Mouse (Mus musculus) myocyte (in vitro differentiated cells): ENCODE data around the gene Tmem220. TPM values are rescaled to one million over a fixed set of nuclear protein-coding genes. Genes with fewer than 3 reads are reported as not detected.

Experiments
- H3K27me3 ChIP-seq: one replicate; pipeline ENCODE4 v1.6.1; 2011; ENCODE audit not compliant: control insufficient read depth, insufficient read depth, insufficient read length
- H3K36me3 ChIP-seq: one replicate; pipeline ENCODE4 v1.6.1; 2011; ENCODE audit not compliant: control insufficient read depth, insufficient read depth
- H3K4me2 ChIP-seq: one replicate; pipeline ENCODE4 v1.6.1; 2011; ENCODE audit warnings: low read depth, control low read depth
- H3K4me3 ChIP-seq: one replicate; pipeline ENCODE4 v1.5.1; 2011; ENCODE audit warnings: mild to moderate bottlenecking, control low read depth, moderate library complexity
- H3K79me2 ChIP-seq: one replicate; pipeline ENCODE4 v1.6.1; 2011; ENCODE audit not compliant: control insufficient read depth, insufficient read depth
- H3ac ChIP-seq: one replicate; pipeline ENCODE4 v1.6.1; 2011; ENCODE audit not compliant: control insufficient read depth, insufficient read length
- CEBPB ChIP-seq: IDR thresholded peaks from 2 replicates; pipeline ENCODE4 v1.6.1; 2011; ENCODE audit warnings: mild to moderate bottlenecking, moderate library complexity; ENCODE audit not compliant: poor library complexity, insufficient read depth, severe bottlenecking
- E2F4 ChIP-seq: IDR thresholded peaks from one replicate; pipeline ENCODE4 v1.6.1; 2011; ENCODE audit warnings: mild to moderate bottlenecking, control low read depth, moderate library complexity; ENCODE audit not compliant: insufficient read depth
- MAX ChIP-seq: IDR thresholded peaks from one replicate; pipeline ENCODE4 v1.6.1; 2011; ENCODE audit warnings: low read depth, mild to moderate bottlenecking, control low read depth
- MYOD1 ChIP-seq, 3 experiments: IDR thresholded peaks; one replicate each; pipeline ENCODE4 v1.6.1; 2011; ENCODE audit warnings: control low read depth in 2 of 3, low read depth in 2 of 3, mild to moderate bottlenecking in 2 of 3, moderate library complexity in 1 of 3; ENCODE audit not compliant: insufficient read length in 2 of 3, control insufficient read depth in 1 of 3
- MYOG ChIP-seq, 3 experiments: IDR thresholded peaks; one replicate each; pipeline ENCODE4 v1.6.1; 2011; ENCODE audit warnings: control low read depth in 2 of 3, low read depth in 2 of 3, mild to moderate bottlenecking in 2 of 3; ENCODE audit not compliant: insufficient read length in 2 of 3, control insufficient read depth in 1 of 3, insufficient read depth in 1 of 3
- POLR2A ChIP-seq: IDR thresholded peaks from one replicate; pipeline ENCODE4 v1.6.1; 2011; ENCODE audit warnings: low read depth, mild to moderate bottlenecking, control low read depth, moderate library complexity; ENCODE audit not compliant: insufficient read length
- POLR2AphosphoS2 ChIP-seq: IDR thresholded peaks from one replicate; pipeline ENCODE4 v1.6.1; 2011; ENCODE audit warnings: low read depth, control low read depth; ENCODE audit not compliant: insufficient read length
- REST ChIP-seq: IDR thresholded peaks from one replicate; pipeline ENCODE4 v1.6.1; 2011; ENCODE audit warnings: mild to moderate bottlenecking, control low read depth, moderate library complexity; ENCODE audit not compliant: insufficient read depth, insufficient read length
- SRF ChIP-seq: IDR thresholded peaks from one replicate; pipeline ENCODE4 v1.6.1; 2011; ENCODE audit warnings: low read depth; ENCODE audit not compliant: control insufficient read depth, insufficient read length
- TCF12 ChIP-seq: IDR thresholded peaks from one replicate; pipeline ENCODE4 v1.6.1; 2011; ENCODE audit warnings: mild to moderate bottlenecking, control low read depth; ENCODE audit not compliant: poor library complexity, insufficient read depth, severe bottlenecking
- TCF3 ChIP-seq: IDR thresholded peaks from one replicate; pipeline ENCODE4 v1.6.1; 2011; ENCODE audit warnings: low read depth, control low read depth; ENCODE audit not compliant: insufficient read length
- USF1 ChIP-seq: IDR thresholded peaks from one replicate; pipeline ENCODE4 v1.6.1; 2011; ENCODE audit warnings: low read depth, mild to moderate bottlenecking, control low read depth, moderate library complexity
- polyA plus RNA-seq: library from polyadenylated mRNA; unstranded; fragments of >200 nt; fragmentation: generic; extraction: Trizol; gene quantifications from one replicate; pipeline ENCODE4 v1.2.1, GENCODE M21; 2012; ENCODE audit warnings: missing spikeins

The Tmem220 gene
- 0.70 TPM for polyA plus RNA-seq

DNA sequence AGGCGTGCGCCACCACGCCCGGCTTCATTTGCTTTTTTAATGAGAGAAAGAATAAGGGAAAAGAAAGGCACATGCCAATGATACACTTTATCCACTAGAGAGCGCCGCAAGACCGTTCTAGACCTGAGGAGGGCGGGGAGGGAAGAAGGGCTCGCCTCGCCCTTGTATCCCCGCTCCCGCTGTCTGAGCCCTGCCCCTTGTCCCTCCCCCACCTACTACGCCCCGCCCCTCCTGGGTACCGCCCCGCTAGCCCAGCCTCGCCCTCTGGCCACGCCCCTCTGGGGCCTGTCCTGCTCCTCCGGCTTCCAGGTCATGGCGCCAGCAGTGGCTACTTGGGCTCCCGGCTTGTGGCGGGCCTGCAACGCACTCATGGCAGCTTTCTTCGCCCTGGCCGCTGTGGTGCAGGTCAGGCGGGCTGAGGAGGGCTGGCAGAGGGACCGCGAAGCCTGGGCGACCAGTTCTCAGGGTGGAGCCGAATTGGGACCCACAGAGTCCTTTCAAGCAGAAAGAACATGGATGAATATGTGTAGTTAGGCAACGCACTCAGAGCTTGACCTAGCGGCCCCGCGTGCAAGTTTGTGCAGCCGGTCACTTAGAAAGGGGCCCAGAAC lies at the start of gene Tmem220:
TSS of gene Tmem220 (plus strand) at position 288 of the 611 bp plus-strand sequence.
- TF ChIP-seq TCF12 (no peak), USF1 (no peak), MYOG (IDR thresholded peaks at IDR 0.05; ENCODE audit: control insufficient read depth in 1 of 3, insufficient read depth in 1 of 3, insufficient read length in 2 of 3, low read depth in 2 of 3) (peak in 1 of 3 experiments; percentile 44), E2F4 (no peak), POLR2AphosphoS2 (peak; percentile 63), POLR2A (peak; percentile 93), TCF3 (no peak), MAX (no peak), SRF (no peak), CEBPB (no peak), REST (no peak), MYOD1 (IDR thresholded peaks at IDR 0.05; ENCODE audit: control insufficient read depth in 1 of 3, insufficient read length in 2 of 3, low read depth in 2 of 3) (no peak)
- H3K4me2 ChIP-seq = peak within 1 kb of the TSS; percentile 89
- H3K27me3 ChIP-seq = no peaks in the 10 kb centered on the region
- H3ac ChIP-seq = no peak within 1 kb of the TSS
- peak within 1 kb of the TSS; percentile 15 for H3K4me3 ChIP-seq
- no peaks in the 10 kb centered on the region for H3K36me3 ChIP-seq
- H3K79me2 ChIP-seq = no peaks in the 10 kb centered on the region

DNA sequence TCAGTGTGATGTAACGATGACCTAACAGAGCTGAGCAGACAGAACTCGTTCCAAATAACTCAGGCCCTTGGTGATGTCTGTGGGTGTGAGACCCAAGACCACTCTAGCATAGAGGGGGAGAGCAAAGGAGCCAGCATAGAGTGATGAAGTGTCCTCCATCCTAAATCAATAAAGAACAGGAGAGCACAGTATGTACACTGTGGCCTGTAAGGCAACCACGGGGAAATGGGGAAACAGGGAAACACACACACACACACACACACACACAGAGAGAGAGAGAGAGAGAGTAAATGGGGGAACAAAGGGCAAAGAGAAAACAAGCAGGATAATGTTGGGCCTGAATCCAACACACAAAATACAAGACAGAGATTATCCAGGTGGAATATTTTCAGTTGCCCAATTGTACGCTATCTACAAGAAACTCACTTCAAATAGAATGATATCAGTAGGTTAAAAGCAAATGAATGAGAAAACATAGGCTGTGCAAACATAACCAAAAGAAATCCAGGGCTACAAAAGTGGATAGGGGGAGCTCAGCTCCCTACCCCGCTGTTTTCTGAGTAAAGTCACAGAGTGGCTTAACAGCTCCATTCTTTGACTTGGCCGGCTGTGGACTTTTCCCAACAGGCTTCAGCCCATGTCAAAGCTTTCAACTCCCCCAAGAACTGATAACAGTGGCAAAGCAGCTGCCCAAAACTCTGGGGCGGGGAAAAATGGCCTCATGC lies 49.2 kb upstream of the Tmem220 start:
- H3K4me3 ChIP-seq = no peak overlapping the region
- no peaks in the 10 kb centered on the region for H3K27me3 ChIP-seq

DNA sequence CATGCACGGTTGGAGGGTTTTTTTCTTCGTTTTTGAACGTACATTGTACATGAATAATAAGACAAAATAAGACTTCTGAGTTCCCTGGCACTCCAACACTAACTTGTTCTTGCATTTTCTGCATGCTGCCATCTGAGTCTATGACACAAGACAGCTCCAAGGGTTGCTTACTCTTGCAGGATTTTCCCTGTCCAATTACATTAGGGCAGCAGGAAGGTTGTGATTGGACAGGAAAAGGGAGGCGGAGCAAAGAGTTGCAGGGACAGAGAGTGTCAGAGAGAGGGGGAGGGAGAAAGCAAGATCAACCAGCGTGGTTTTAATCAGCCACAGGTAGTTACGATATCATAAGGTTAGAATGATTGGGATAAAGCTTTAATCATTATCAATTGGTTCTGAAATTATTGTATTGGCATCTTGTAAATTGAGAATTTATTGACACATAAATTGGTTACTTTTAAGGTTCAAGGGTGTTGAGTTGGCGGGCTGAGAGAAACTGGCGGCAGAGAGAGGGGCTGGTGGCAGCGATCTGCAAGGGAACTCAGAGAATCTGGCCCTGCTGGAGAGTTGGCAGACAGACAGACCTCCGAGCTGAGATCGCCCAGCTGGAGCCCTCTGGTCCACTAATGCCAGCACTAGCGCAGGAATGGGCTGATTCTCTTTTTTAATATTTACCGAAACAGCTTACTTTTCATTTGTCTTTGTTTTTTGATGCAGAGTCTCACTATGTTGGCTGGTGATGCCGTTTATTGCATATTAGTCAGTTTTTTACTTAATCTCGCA lies 43.4 kb upstream of the Tmem220 start:
- TF ChIP-seq CEBPB (peak; percentile 75), REST (no peak)
- no peak overlapping the region for H3K4me3 ChIP-seq
- H3K27me3 ChIP-seq = no peaks in the 10 kb centered on the region
- H3K4me2 ChIP-seq = peak overlapping the region; percentile 21
- H3K79me2 ChIP-seq = no peaks in the 10 kb centered on the region
- H3ac ChIP-seq = no peak overlapping the region
- H3K36me3 ChIP-seq = no peaks in the 10 kb centered on the region

More for the DNA sequence above, 49.2 kb upstream of the Tmem220 start:
- no peak for TF ChIP-seq TCF12
- H3K4me2 ChIP-seq = no peak overlapping the region
- H3ac ChIP-seq = no peak overlapping the region
- no peaks in the 10 kb centered on the region for H3K36me3 ChIP-seq
- no peaks in the 10 kb centered on the region for H3K79me2 ChIP-seq

DNA sequence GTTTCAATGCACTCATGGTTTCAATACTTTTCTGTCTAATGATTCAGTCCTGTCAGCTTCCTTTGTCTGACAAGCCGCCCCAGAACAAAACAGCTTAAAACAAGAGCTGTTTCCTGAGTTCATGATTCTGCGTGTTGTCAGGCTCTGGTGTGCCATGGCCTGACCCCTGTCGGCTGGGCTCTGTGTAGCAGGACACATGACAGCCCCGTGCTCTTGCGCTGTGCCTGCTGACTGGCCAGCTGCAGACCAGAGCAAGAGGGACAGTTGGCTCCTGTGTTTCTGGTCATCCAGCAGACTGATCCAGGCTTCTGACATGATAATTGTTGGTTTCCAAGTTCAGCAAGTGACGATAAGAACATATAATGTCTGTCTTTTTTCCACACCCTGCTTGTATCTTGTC lies 42.2 kb upstream of the Tmem220 start:
- no peaks in the 10 kb centered on the region for H3K27me3 ChIP-seq
- no peaks in the 10 kb centered on the region for H3K36me3 ChIP-seq
- no peaks in the 10 kb centered on the region for H3K79me2 ChIP-seq
- H3ac ChIP-seq = no peak overlapping the region
- H3K4me3 ChIP-seq = no peak overlapping the region
- TF ChIP-seq E2F4 (no peak), POLR2AphosphoS2 (no peak), TCF3 (no peak), SRF (no peak), TCF12 (no peak), MYOG (IDR thresholded peaks at IDR 0.05; ENCODE audit: control insufficient read depth in 1 of 3, insufficient read depth in 1 of 3, insufficient read length in 2 of 3, low read depth in 2 of 3) (no peak), USF1 (no peak), MAX (no peak), CEBPB (no peak), POLR2A (no peak), REST (no peak), MYOD1 (IDR thresholded peaks at IDR 0.05; ENCODE audit: control insufficient read depth in 1 of 3, insufficient read length in 2 of 3, low read depth in 2 of 3) (no peak)
- H3K4me2 ChIP-seq = no peak overlapping the region

DNA sequence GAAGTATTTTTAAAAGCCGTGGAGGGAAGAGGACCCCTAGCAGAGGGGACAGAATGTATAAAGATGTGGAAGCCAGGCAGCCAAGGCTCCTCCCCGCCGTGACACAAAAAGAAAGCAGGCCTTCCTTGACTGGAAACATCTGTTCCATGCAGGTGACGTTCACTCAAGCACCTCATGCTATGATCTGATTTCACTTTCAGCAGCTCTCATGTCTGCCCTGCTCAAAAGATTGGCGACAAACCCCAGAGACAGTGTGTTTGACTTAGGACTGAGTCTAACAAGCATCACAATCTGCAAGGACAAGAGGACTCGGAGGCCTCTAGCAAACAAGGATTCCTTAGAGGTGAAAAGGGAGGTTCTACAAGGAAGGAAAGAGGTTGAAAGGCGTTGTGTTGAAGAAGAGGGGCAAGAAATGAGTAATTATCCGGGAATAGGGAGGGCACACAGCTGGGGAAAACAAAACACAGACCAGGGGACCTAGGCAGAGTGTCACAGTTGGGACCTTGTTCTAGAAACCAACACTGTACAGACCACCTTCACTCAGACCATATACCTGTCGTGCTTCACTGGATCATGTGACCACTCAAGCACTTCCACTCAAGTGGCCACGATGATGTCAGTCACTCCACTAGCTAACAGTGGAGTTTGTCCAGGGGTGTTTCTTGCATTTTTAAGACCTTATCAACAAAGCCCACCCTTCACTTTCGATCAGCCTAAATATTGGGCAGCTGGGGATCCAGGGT lies 41.4 kb upstream of the Tmem220 start:
- Histone ChIP-seq H3K27me3 (no peaks in the 10 kb centered on the region), H3K4me3 (no peak overlapping the region), H3K4me2 (no peak overlapping the region), H3K36me3 (no peaks in the 10 kb centered on the region), H3K79me2 (no peaks in the 10 kb centered on the region), H3ac (no peak overlapping the region)
- TF ChIP-seq TCF12 = no peak
- no peak for TF ChIP-seq CEBPB
